Mouse (Mus musculus): ENCODE results near the gene Tap1. TPM values are rescaled to one million over a fixed set of nuclear protein-coding genes. Genes with fewer than 3 reads are reported as not detected.

Tap1 gene
- polyA plus RNA-seq, 1 experiment from 2014 or later: 2.4 TPM

DNA sequence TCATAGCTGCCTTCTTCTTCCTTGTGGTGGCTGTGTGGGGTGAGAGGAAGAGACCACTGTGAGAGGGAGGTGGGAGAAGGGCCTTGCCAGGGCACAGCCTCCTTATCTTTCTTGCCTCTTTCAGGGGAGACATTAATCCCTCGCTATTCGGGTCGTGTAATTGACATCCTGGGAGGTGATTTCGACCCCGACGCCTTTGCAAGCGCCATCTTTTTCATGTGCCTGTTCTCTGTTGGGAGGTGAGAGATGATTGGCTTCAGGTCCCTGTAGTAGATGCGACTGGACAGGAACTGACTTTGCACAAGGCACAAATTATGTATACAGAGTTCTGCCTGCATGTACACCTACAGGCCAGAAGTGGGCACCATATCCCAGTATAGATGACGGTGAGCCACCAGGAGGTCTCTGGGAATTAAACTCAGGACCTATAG is 18.4 kb downstream of the Tap1 start:
- peak overlapping the region; percentile 88 for H3K4me2 ChIP-seq
- DNase-seq (peak; percentile 29), ATAC-seq (ENCODE audit: low read depth) (peak; percentile 51)
- H3K9ac ChIP-seq: peak overlapping the region; percentile 83
- peak overlapping the region; percentile 85 for H3K4me3 ChIP-seq (replicated peaks)
- 0 out of 2 replicates have a peak, but pooled peaks cover 6% of the 10 kb centered on the region for H3K27me3 ChIP-seq
- H3K9me3 ChIP-seq (replicated peaks): 0 out of 2 replicates have a peak, but pooled peaks cover 4% of the 10 kb centered on the region
- H3K36me3 ChIP-seq: no peaks in the 10 kb centered on the region
- WGBS (ENCODE audit: insufficient replicate concordance): 15% methylated on average over 9 of the region's 9 CpGs
- peaks cover 28% of the 10 kb centered on the region for H3K4me1 ChIP-seq (replicated peaks)
- peak overlapping the region; percentile 62; the same call in 1 of the 2 replicates for H3K27ac ChIP-seq

DNA sequence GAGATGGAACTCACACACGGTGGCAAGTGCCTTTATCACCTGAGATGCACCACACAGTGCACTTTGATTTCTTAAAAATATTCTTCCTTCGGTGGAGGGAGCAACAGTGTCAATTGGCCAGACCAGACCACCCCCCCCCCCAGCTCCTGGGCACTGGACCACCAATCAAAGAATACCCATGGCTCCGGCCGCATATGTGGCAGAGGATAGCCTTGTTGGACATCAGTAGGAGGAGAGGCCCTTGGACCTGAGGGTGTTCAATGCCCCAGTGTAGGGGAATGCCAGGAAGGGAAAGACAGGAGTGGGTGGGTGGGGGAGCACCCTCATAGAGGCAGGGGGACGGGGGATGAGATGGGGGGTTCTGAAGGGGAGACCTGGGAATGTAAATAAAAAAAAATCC is 19.4 kb downstream of the Tap1 start:
- peaks cover 4% of the 10 kb centered on the region for H3K27me3 ChIP-seq
- no peak for DNase-seq
- H3K4me3 ChIP-seq (replicated peaks): no peak overlapping the region
- 71% methylated on average over 5 of the region's 5 CpGs for WGBS (ENCODE audit: insufficient replicate concordance)
- H3K9me3 ChIP-seq (replicated peaks): 0 out of 2 replicates have a peak, but pooled peaks cover 4% of the 10 kb centered on the region
- H3K27ac ChIP-seq: no peak overlapping the region
- no peak for ATAC-seq (ENCODE audit: low read depth)
- no peak overlapping the region for H3K9ac ChIP-seq
- H3K36me3 ChIP-seq: no peaks in the 10 kb centered on the region
- H3K4me1 ChIP-seq (replicated peaks): peaks cover 38% of the 10 kb centered on the region
- H3K4me2 ChIP-seq: no peak overlapping the region

DNA sequence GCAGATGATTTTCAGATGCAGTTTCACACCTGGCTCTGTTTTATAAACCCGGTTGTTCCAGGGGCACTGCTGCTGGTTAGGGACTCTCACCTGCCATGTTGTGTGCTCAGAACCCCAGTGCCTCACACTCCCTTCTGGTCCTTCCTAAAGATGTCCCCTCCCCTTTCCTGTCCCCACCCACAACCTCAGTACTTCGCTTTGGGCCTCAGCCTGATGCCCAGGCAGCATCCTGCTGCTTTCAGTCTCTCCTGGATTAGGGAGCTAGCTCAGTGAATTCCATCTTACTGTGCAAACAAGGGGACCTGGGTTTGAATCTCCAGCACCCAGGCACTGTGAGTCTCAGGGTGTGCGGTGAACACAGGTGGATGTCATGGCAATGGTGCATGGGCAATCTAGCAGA is 20.1 kb downstream of the Tap1 start:
- DNase-seq: no peak
- Histone ChIP-seq H3K9ac (no peak overlapping the region), H3K36me3 (no peaks in the 10 kb centered on the region), H3K27me3 (peaks cover 8% of the 10 kb centered on the region), H3K4me3 (replicated peaks) (no peak overlapping the region), H3K4me2 (no peak overlapping the region), H3K9me3 (replicated peaks) (0 out of 2 replicates have a peak, but pooled peaks cover 4% of the 10 kb centered on the region), H3K4me1 (replicated peaks) (peaks cover 43% of the 10 kb centered on the region), H3K27ac (no peak overlapping the region)
- no peak for ATAC-seq (ENCODE audit: low read depth)
- 44% methylated on average over 3 of the region's 3 CpGs for WGBS (ENCODE audit: insufficient replicate concordance)

DNA sequence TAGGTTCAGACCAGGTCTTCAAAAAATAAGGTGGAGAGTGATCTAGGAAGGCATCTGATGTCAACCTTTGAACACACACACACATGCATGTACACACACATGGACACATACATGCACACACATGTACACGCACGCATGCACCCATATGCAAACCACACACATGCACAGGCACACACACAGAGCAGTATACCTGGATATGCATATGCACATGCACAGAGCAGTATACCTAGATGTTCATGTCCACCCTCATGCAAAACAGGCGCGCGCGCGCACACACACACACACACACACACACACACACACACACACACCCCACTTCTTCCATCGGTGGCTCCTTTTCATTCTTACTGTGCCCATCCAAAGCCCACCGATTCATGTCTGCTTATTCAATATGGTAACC is 20.5 kb downstream of the Tap1 start:
- Histone ChIP-seq H3K27me3 (peaks cover 10% of the 10 kb centered on the region), H3K9me3 (replicated peaks) (0 out of 2 replicates have a peak, but pooled peaks cover 4% of the 10 kb centered on the region), H3K9ac (no peak overlapping the region), H3K27ac (no peak overlapping the region), H3K4me2 (no peak overlapping the region), H3K4me3 (replicated peaks) (no peak overlapping the region), H3K36me3 (no peaks in the 10 kb centered on the region), H3K4me1 (replicated peaks) (peaks cover 43% of the 10 kb centered on the region)
- ATAC-seq (ENCODE audit: low read depth): no peak
- WGBS (ENCODE audit: insufficient replicate concordance): 87% methylated on average over 9 of the region's 9 CpGs
- no peak for DNase-seq

DNA sequence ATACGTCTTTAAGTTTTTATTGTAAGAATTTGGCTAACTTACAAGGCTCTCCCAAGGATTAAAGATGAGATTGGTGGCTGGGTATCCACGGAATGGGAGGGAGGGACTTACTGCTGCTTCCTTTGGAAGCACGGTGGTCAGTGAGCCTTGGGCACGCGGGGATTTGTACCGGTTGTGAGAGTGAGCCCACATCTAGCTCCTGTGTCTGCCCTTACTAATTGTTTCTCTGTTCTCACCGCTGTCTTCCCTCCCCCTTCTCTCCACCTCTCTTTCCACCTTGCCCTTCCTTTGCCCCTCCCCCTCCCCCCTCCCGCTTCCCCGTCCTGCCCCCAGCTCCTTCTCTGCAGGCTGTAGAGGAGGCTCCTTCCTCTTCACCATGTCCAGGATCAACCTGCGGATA is 21.1 kb downstream of the Tap1 start:
- DNase-seq (no peak), ATAC-seq (ENCODE audit: low read depth) (no peak)
- Histone ChIP-seq H3K4me1 (replicated peaks) (peaks cover 43% of the 10 kb centered on the region), H3K4me3 (replicated peaks) (no peak overlapping the region), H3K9ac (no peak overlapping the region), H3K27ac (no peak overlapping the region), H3K27me3 (peaks cover 13% of the 10 kb centered on the region), H3K36me3 (no peaks in the 10 kb centered on the region), H3K9me3 (replicated peaks) (0 out of 2 replicates have a peak, but pooled peaks cover 4% of the 10 kb centered on the region), H3K4me2 (no peak overlapping the region)
- WGBS (ENCODE audit: insufficient replicate concordance): 30% methylated on average over 10 of the region's 10 CpGs

DNA sequence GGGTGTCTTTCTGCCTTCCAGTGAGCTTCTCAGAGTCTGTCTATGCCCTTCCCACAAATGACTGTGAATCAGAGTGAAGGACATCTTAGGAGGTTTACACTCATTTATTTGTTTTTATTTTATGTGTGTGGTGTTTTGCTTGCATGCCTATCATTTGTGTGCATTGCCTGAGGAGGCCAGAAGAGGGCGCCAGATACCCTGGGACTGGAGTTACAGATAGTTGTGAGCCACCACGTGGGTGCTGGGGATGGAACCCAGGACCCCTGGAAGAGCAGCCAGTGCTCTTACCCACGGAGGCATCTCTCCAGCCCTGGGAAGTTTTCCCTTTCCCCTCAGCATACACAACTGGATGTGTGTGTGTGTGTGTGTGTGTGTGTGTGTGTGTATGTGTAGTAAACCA is 22.3 kb downstream of the Tap1 start:
- Histone ChIP-seq H3K9me3 (replicated peaks) (0 out of 2 replicates have a peak, but pooled peaks cover 4% of the 10 kb centered on the region), H3K27ac (no peak overlapping the region; the same call in 1 of the 2 replicates), H3K27me3 (peaks cover 20% of the 10 kb centered on the region), H3K36me3 (no peaks in the 10 kb centered on the region), H3K4me2 (no peak overlapping the region), H3K4me1 (replicated peaks) (peaks cover 37% of the 10 kb centered on the region), H3K4me3 (replicated peaks) (no peak overlapping the region), H3K9ac (no peak overlapping the region)
- 55% methylated on average over 3 of the region's 3 CpGs for WGBS (ENCODE audit: insufficient replicate concordance)
- ATAC-seq (ENCODE audit: low read depth) (no peak), DNase-seq (no peak)

DNA sequence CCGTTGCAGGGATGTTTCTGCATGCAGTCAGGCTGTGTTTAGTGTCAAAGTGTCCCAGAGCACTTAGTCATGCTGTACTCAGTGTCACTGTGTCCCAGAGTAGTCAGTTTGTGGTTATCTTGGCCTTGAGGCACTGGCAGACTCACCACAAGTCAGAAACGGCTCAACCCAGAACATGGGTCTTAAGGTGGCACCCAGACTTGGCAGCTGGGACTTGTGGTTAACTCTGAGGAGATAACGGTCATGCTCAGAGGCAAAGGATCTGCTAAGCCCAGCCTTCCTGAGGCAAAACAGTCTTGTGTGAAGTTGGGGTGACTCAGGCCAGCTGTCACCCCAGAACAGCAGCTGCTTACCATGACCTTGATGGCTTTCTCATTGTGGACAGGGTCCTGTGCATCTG is 23.2 kb downstream of the Tap1 start:
- Histone ChIP-seq H3K4me2 (no peak overlapping the region), H3K4me3 (replicated peaks) (no peak overlapping the region), H3K36me3 (no peaks in the 10 kb centered on the region), H3K9ac (no peak overlapping the region), H3K9me3 (replicated peaks) (0 out of 2 replicates have a peak, but pooled peaks cover 4% of the 10 kb centered on the region), H3K27me3 (peaks cover 20% of the 10 kb centered on the region), H3K27ac (peak overlapping the region; percentile 69), H3K4me1 (replicated peaks) (peaks cover 29% of the 10 kb centered on the region)
- WGBS (ENCODE audit: insufficient replicate concordance): 10% methylated on average over 3 of the region's 3 CpGs
- ATAC-seq (ENCODE audit: low read depth) (peak; percentile 84), DNase-seq (peak; percentile 39)

DNA sequence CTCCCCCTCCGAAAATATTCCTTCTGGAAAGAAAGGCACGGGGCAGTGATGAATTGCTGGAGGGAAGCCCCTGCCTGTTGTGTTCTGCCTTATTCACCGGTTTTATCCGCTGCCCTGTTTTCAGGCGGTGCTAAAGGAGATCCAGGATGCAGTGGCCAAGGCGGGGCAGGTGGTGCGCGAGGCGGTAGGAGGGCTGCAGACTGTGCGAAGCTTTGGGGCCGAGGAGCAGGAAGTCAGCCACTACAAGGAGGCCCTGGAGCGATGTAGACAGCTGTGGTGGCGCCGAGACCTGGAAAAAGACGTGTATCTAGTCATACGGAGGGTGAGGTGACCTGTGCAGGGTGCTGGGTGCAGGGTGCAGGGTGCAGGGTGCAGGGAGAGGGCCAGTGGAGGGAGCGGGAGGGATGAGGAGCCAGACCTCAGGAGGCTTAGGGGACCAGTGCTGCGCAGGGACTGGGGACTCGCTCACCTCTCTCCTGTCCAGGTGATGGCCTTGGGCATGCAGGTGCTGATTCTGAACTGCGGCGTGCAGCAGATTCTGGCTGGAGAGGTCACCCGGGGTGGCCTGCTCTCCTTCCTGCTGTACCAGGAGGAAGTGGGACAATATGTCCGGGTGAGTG is 24.5 kb downstream of the Tap1 start:
- peaks cover 20% of the 10 kb centered on the region for H3K4me1 ChIP-seq (replicated peaks)
- no peak overlapping the region for H3K9ac ChIP-seq
- H3K27ac ChIP-seq: no peak overlapping the region
- 0 out of 2 replicates have a peak, but pooled peaks cover 4% of the 10 kb centered on the region for H3K9me3 ChIP-seq (replicated peaks)
- ATAC-seq (ENCODE audit: low read depth) (no peak), DNase-seq (no peak)
- 27% methylated on average over 23 of the region's 23 CpGs for WGBS (ENCODE audit: insufficient replicate concordance)
- H3K36me3 ChIP-seq: no peaks in the 10 kb centered on the region
- peaks cover 20% of the 10 kb centered on the region for H3K27me3 ChIP-seq
- H3K4me2 ChIP-seq: no peak overlapping the region
- no peak overlapping the region for H3K4me3 ChIP-seq (replicated peaks)

DNA sequence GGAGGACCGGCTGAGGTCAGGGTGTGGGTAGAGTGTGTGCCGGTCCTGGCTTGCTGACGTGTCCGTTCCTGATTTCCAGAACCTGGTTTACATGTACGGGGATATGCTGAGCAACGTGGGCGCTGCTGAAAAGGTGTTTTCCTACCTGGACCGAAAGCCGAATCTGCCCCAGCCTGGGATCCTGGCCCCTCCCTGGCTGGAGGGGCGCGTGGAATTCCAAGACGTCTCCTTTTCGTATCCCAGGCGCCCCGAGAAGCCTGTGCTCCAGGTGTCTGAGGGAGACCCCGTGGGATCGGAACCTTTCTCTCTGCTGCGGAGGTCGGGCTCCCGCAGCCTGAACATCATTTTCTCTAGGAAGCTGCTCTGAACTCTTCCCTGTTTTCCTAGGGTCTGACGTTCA is 26.6 kb downstream of the Tap1 start:
- Histone ChIP-seq H3K4me1 (replicated peaks) (peaks cover 26% of the 10 kb centered on the region), H3K4me2 (no peak overlapping the region), H3K9me3 (replicated peaks) (peaks cover 9% of the 10 kb centered on the region; the same call in 1 of the 2 replicates)

DNA sequence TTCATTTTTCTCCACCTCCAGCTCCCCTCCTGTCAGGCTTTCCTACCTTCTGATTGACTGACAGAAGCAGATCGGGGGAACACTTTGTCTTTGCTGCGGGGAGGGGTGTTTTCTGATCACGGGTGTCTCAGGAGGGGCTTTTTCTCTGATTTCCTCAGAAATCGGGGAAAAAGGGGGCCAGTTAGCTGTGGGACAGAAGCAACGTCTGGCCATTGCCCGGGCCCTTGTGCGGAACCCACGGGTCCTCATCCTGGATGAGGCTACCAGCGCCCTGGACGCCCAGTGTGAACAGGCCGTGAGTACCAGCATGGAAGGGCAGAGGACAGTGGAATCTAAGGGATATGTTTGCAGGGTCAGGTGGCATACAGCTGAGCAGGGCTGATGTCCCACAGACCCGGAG is 27.8 kb downstream of the Tap1 start:
- no peak overlapping the region for H3K9ac ChIP-seq
- DNase-seq (no peak), ATAC-seq (ENCODE audit: low read depth) (no peak)
- peaks cover 8% of the 10 kb centered on the region; the same call in 1 of the 2 replicates for H3K9me3 ChIP-seq (replicated peaks)
- H3K4me1 ChIP-seq (replicated peaks): peaks cover 25% of the 10 kb centered on the region
- no peak overlapping the region for H3K27ac ChIP-seq
- H3K4me2 ChIP-seq: no peak overlapping the region
- H3K27me3 ChIP-seq: peaks cover 20% of the 10 kb centered on the region
- no peaks in the 10 kb centered on the region for H3K36me3 ChIP-seq
- WGBS (ENCODE audit: insufficient replicate concordance): 74% methylated on average over 12 of the region's 12 CpGs
- no peak overlapping the region for H3K4me3 ChIP-seq (replicated peaks)

More for the DNA sequence above, 26.6 kb downstream of the Tap1 start:
- Histone ChIP-seq H3K36me3 (no peaks in the 10 kb centered on the region), H3K9ac (no peak overlapping the region), H3K4me3 (replicated peaks) (no peak overlapping the region), H3K27ac (no peak overlapping the region), H3K27me3 (peaks cover 20% of the 10 kb centered on the region)
- 72% methylated on average over 21 of the region's 21 CpGs for WGBS (ENCODE audit: insufficient replicate concordance)
- ATAC-seq (ENCODE audit: low read depth) (no peak), DNase-seq (no peak)

DNA sequence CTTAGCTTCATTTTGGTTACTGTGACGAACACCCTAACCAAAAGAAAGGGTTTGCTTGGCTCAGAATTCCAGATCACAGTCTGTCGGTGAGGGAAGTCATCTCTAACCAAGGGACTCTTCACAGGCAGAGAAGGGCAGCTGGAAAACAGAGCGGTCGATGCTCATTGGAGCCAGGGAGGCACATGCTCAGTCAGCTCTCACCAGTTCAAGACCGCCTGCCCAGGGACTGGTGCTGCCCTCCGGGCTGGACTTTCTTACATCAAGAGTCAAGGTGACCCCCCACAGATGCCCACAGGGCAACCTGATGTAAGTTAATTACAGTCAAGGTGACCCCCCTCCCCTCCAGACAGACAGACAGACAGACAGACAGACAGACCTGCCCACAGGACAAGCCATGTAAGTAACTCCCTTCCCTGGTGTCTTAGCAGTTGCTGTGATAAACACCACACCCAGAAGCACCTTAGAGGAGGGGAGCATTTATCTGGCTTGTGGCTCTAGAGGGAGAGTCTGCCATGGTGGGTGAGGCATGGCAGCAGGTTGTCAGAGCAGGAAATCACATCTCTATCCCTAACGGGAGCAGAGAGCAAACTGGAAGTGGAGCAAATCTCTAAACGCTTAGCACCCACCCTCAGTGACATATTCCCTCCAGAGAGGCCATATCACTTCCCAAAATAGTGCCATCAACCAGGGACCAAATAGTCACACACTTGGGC is 30.0 kb downstream of the Tap1 start:
- Histone ChIP-seq H3K9ac (no peak overlapping the region), H3K4me1 (replicated peaks) (0 out of 2 replicates have a peak, but pooled peaks cover 5% of the 10 kb centered on the region), H3K27ac (no peak overlapping the region), H3K27me3 (peaks cover 11% of the 10 kb centered on the region; the same call in 1 of the 2 replicates), H3K9me3 (replicated peaks) (peaks cover 8% of the 10 kb centered on the region; the same call in 1 of the 2 replicates), H3K36me3 (no peaks in the 10 kb centered on the region), H3K4me2 (no peak overlapping the region), H3K4me3 (replicated peaks) (no peak overlapping the region)
- no peak for DNase-seq
- 66% methylated on average over 8 of the region's 8 CpGs for WGBS (ENCODE audit: insufficient replicate concordance)
- ATAC-seq (ENCODE audit: low read depth): no peak
